Mouse (Mus musculus) adrenal gland, postnatal 36 days (tissue): ENCODE data around the gene Olfr411. TPM values are rescaled to one million over a fixed set of nuclear protein-coding genes. Genes with fewer than 3 reads are reported as not detected.

Source experiments
- DNase-seq, 2 experiments: peaks; one replicate each; pipeline ENCODE4 v3.0.0; 2021; ENCODE audit warnings: mixed read lengths in 1 of 2
- long read RNA-seq, 2 experiments: library from polyadenylated mRNA; stranded (forward); transcript quantifications; one replicate each; pipeline ENCODE4 v2.0.0; 2021; ENCODE audit warnings: borderline sequencing depth in 2 of 2
- total RNA-seq, 2 experiments: library from RNA; stranded (reverse); gene quantifications; 2 replicates each; pipeline ENCODE4 v1.2.3; 2021

The Olfr411 gene
- total RNA-seq, result not detected
- long read RNA-seq, experiment 1, result 0 reads
- long read RNA-seq, experiment 2, result 0 reads

DNA sequence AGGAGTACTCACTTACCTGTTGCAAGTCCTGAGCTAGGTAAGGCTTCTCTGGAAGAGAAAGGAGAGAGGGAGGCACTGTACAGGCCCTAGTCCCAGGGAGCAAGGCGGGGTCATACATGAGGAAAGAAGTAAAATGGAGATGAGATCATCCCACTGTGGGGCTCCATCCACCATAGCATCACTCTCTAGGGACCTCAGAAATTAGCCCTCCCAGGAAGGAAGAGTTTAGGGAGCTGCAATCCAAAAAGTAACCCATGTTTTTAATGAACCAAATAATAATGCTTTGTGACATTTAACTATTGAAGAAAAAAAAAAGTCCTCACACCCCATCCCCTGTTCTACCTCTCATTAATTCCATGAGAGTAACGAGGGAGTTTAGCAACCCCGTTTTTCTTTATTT lies at the start of gene Olfr411:
Olfr411 (minus strand) TSS at position 101 of the 400 bp plus-strand sequence.
- DNase-seq, result no peak

DNA sequence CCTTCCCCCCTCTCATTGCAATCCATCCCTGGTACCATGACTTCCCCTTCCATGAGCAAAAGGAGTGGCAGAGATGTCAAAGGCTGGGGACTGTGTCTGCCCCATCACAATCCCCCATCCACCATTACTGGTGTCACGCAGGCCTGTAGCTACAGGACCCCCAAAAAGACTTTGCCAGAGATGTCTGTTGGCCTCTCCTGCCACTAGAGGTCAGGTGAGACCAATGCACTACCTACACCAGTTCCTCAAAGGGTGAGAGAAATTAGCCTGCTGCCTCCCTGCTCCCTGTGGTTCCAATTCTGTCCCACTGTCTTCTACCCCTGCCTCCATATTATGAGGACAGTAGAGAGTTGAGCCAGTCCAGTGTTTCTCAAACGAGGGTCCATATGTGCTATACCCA lies 49.7 kb upstream of the Olfr411 start:
- no peak for DNase-seq

DNA sequence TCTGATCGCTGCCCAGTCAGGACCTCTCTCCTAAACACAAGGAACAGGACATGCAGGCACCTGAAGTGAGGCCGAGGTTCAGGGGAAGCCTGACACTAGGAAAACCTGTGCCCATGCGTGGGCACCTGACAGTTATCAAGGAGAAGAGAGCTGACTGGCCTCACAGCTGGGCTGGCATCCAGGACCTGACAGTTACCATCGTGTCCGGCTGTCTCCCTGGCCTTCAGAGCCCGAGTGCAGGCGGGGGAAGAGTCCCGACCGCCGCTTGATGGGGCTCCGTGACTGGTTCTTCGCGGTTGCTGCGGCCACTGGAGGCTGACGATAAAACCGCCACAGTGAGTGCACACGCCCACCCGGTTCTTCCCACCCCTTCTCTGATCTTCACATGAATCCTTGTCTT lies 43.1 kb upstream of the Olfr411 start:
- peak; percentile 64 to 66 for DNase-seq

DNA sequence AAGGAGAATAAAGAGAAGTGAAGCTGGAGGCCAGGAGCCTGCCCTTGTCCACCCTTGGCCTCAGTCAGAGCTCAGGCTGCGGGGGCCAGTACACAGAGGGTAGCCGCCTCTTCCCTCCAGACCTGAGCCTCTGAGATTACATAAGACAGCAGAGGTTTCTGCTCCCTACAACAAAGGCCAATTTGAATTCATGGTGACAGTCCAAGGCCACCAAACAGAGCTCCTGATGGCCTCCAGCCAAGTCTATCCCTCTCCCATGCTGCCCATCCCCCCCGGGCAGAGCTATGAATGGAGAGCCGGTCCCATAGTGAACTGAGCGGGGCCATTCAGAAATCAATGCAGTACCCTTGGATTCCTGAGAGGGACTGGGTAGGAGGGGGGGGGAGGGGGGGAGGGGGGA lies 41.0 kb upstream of the Olfr411 start:
- peak; percentile 67 to 74 for DNase-seq

DNA sequence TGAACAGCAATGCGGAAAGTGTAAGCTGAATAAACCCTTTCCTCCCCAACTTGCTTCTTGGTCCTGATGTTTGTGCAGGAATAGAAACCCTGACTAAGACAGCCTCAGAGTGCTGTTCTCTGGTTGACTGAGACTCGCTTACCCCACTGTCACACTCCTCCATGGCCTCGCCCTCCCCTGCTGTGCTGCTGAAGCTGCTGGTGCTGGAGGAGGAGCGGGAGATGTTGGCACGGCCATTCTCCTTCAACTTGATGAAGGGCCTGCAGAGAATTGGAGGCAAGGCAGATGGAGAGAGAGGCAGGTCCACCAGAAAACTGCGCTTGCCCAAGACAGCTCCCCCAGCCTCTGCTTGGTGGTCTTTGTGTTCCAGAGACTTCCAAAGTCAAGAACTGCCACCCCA lies 40.5 kb upstream of the Olfr411 start:
- DNase-seq, result no peak

DNA sequence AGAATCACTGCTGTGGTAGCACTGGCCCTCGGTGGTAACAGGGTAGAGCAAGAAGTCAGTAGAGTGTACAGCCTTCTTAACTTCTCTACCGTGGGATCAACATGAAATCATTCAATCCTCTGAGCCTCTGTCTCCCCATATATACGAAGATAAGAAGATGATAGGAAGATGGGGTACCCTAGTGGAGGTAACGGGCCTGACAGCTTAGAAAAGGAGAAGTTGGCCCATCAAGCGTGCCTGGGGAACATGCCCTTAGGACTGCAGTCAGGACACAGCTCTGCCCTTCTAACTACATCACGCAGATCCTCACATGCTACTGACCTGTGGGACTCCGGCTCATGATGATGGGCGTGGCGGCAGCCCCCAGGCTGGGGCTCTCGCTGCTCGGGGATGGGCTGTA lies 39.4 kb upstream of the Olfr411 start:
- DNase-seq, result no peak

DNA sequence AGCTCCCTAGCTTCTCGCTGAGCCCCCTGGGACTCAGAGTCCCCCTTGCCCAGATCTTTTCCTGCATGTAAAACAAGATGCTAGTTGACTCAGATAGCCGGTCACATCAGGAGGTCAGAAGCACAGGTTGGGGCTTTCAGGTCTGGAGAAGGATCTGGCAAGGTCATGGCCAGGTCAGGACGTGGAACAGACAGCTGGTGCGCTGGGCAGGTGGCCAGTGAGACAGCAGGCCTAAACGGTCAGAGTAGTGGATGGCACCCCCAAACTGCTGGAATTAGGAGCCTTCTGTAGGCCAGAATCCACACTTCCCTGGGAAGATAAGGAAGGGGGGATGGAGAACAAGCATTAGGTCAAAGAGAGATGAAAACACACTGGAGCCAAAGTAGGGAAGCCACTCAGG lies 34.8 kb upstream of the Olfr411 start:
- no peak for DNase-seq

DNA sequence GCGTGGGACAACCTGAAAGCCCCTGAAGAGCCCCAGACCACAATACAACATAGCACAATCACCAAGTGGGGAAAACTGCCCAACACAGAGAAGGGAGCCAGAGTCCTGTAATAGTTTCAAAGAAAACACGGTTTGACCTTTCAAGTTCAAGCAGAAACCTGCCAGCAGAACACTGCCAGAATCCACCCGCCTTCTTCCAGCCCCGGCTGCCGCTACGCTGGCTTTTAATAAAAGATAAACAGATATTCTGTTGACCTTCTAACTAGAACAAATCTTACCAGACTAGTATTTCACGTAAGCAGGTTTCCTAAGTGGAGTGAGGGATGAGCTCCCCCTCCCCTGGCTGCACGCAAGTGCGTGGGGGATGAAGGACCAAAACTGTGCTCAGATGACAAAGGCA lies 33.2 kb upstream of the Olfr411 start:
- DNase-seq, result peak; percentile 38 to 46

DNA sequence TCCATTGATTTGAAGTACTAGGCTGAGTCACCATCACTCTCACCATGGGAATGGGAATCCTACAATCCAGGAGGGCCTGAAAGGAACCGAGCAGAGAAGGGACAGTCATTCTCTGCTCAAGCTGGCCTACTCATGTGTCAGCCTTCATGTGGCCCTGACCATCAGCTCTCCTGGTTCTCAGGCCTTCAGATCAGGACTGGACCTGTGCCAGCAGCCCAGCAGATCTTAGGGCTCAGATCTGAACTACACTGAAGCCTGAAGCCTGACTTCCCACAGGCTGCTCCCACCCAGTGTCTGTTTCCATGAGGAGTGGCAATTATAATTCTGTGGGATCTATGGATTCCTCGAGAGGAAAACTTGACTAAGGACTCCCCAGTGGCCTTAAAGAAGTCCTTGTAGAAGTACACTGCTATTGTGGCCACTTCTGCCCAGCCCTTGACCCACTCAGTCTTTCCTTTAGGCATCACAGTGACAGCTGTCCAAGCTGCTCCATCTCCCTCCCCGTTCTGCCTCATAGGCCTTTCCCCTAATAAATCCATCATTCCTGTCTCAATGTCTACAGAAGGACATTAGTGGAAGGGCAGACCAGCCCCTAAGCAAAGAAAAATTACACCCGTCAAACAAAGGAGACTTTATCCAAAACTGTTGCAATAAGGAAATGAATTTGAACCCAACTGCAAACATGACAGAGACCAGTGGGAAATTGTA lies 26.9 kb upstream of the Olfr411 start:
- peak; percentile 49 to 57 for DNase-seq

DNA sequence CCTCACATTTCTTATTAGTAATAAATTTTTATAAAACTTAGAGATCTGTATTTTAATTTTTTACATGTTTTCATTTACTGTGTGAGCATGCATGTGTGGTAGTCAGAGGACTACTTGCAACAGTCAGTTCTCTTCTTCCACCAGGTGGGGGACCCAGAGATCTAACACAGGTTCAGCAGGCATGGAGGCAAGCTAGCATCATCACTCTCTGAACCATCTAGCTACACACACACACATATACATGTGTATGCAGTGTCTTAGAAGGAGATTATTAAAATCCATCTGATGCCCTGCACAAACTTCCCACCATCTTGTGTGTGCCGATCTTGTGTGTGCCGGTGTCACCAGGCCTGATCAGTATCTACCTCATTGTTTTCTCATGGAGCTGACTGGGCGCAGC lies 24.4 kb upstream of the Olfr411 start:
- DNase-seq, result peak; percentile 47 to 72

DNA sequence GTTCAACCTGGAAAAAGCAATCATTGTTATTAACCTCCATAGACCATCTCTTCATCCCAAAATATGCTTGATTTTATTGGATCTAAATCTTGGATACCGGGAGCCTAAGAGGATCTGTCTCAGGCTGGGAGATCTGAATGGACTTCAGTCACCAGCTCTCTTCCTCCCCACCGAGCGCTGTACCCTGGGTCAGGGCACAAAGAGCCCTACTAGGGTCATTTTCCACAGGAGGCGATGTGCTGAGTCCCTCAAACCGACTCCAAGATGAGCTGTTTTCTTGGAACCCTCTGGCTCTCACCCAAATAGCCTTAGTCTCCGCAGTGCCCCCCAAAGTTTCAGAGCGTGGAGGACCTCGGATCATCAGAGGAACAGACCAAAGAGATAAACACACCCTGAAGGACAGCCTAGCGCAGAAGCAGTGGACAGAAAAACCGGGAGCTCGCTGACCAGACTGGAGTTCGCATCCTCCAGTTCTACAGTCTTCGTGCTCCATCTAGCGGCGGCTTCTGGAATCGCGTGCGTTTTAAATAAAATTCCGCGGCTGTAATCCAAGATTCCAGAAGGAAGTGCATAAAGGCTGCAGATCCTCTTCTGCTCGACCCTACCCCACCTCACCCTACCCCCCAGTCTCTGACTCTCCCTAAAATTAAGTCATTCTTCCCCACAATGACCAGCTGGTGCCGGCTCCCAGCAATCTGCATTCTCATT lies 19.1 kb upstream of the Olfr411 start:
- peak; percentile 75 to 78 for DNase-seq

DNA sequence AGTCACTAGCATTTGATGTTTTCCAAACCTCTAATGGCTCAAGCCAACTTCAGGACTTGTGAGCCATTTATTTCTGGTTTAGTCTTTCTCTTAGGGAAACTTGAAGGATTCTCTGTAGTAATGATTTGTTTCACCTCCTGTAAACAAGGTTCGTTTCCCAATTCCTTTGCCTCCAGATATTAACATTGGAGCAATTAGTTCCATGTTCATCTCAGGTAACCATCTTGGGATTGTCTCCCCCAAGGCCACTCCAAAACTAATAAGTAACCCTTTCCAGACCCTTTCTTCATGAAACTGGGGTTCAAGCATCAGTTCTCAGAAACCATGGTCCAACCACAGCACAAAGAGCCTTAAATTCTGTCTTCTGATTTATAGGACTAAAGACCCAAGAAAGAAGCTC lies 9.3 kb upstream of the Olfr411 start, which contains the start of gene Olfr412:
Olfr412 (plus strand) TSS at position 301 of the 400 bp plus-strand sequence.
- DNase-seq, result no peak

DNA sequence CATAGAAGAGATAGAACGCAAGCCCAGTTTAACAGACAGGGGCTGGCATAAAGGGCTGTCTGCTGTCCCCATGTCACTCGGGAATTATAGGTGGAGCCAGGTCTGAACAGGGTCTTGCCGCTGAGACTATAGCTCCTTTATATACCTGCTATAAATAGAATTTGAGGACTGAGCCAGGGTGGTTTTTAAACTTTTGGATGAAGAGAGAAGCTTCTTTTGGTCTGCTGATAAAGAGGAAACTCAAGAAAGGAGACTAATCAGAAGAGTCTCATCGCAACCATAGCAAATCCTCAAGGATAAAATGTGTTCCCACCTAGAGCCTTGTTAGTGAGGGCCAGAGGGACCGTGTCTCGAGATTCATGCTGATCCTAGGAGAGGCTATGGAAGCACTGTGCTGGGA lies 14.5 kb downstream of the Olfr411 start, which contains the start of gene Olfr410:
Olfr410 (minus strand) TSS at position 101 of the 400 bp plus-strand sequence.
- no peak for DNase-seq

DNA sequence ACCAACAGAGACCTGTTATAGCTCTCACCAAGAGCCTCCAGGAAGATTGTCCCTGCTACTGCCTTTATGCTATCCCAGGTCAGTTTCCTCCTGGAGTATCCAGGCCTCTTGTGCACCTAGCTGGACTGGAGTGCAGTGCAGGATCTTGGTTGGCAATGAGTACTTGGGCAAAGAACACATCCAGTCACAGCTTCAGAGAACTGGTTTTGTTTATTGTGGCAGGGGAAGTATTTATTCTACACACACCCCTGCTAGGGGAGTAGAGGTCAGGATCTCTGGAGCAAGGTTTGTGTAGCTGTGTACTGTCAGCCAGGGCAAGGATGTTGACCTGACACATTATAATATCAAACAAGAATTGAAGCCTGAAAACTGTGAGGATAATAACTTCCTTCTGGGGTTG lies 23.7 kb downstream of the Olfr411 start:
- no peak for DNase-seq

DNA sequence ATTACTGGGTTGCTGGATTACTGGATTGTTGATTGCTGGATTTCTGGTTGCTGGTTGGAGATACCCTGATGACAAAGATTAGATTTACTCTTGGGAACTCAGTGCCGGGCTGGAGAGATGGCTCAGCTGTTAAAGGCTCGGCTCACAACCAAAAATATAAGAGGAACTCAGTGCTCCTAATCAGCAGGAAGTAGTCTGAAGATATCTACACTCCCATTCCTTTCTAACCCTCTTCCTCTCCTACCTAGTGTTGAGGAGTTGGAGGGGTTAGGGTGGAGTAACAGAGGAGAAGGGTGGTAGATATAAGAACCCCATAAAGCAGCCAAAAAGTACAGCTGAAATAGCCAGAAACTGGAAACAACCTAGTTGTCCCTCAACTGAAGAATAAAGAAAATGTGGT lies 26.4 kb downstream of the Olfr411 start:
- DNase-seq, result no peak

Other genes starting within 250 kb of the Olfr411 start
- not detected for gene Olfr401, start 238.9 kb downstream of the Olfr411 start, total RNA-seq
- not detected for gene Olfr402, start 199.1 kb downstream of the Olfr411 start, total RNA-seq
- gene Olfr403, start 166.4 kb downstream of the Olfr411 start, total RNA-seq, result not detected
- gene Olfr43, start 141.3 kb downstream of the Olfr411 start, total RNA-seq, result not detected
- gene Olfr406, start 92.8 kb downstream of the Olfr411 start, total RNA-seq, result not detected
- not detected for gene Olfr59, start 68.9 kb downstream of the Olfr411 start, total RNA-seq
- not detected for gene Olfr410, start 14.6 kb downstream of the Olfr411 start, total RNA-seq
- gene Olfr412, start 9.4 kb upstream of the Olfr411 start, total RNA-seq, result not detected